Mouse (Mus musculus) ES-Bruce4 (cell line): ENCODE measurements around the gene Thbs1. TPM values are rescaled to one million over a fixed set of nuclear protein-coding genes. Genes with fewer than 3 reads are reported as not detected.
A peak's percentile ranks its signal among the peaks of the same experiment; 100 is the strongest.

Experiments used
- H3K27ac ChIP-seq: 2 replicates; pipeline ENCODE4 v1.5.1; 2012; ENCODE audit warnings: low read length, inconsistent platforms; ENCODE audit not compliant: insufficient read depth
- H3K27me3 ChIP-seq: 2 replicates; pipeline ENCODE4 v1.6.1; 2012; ENCODE audit warnings: mild to moderate bottlenecking, low read length, inconsistent platforms; ENCODE audit not compliant: control insufficient read depth, poor library complexity, insufficient read depth, severe bottlenecking
- H3K36me3 ChIP-seq: 2 replicates; pipeline ENCODE4 v1.6.1; 2012; ENCODE audit warnings: inconsistent platforms, mild to moderate bottlenecking, low read length, moderate library complexity; ENCODE audit not compliant: control insufficient read depth, poor library complexity, insufficient read depth, severe bottlenecking
- H3K4me1 ChIP-seq: one replicate; pipeline ENCODE4 v1.8.1; 2011; ENCODE audit warnings: low read length; ENCODE audit not compliant: control insufficient read depth, insufficient read depth
- H3K4me3 ChIP-seq: 2 replicates; pipeline ENCODE4 v1.5.1; 2011; ENCODE audit warnings: low read depth, mild to moderate bottlenecking, low read length
- H3K9ac ChIP-seq: 2 replicates; pipeline ENCODE4 v1.6.1; 2012; ENCODE audit warnings: low read depth, mild to moderate bottlenecking, inconsistent platforms; ENCODE audit not compliant: poor library complexity, severe bottlenecking
- H3K9me3 ChIP-seq: replicated peaks from 2 replicates; pipeline ENCODE4 v1.6.1; 2012; ENCODE audit warnings: mild to moderate bottlenecking, low read length, inconsistent platforms; ENCODE audit not compliant: control insufficient read depth, poor library complexity, insufficient read depth, severe bottlenecking
- CTCF ChIP-seq: IDR thresholded peaks from one replicate; pipeline ENCODE4 v1.8.1; 2011; ENCODE audit warnings: low read depth, low read length
- EP300 ChIP-seq: IDR thresholded peaks from 2 replicates; pipeline ENCODE4 v1.6.1; 2011; ENCODE audit warnings: low read depth, low read length; ENCODE audit not compliant: insufficient read depth
- POLR2A ChIP-seq: IDR thresholded peaks from one replicate; pipeline ENCODE4 v1.8.1; 2011; ENCODE audit warnings: low read length; ENCODE audit not compliant: insufficient read depth
- polyA plus RNA-seq: library from polyadenylated mRNA; stranded (reverse); fragments of >200 nt; gene quantifications from 2 replicates; pipeline ENCODE4 v1.2.4, GENCODE M21; 2011; ENCODE audit warnings: low read depth; ENCODE audit not compliant: missing spikeins, insufficient read depth, insufficient read length

Gene Thbs1
- 116 and 119 TPM in 2 replicates for polyA plus RNA-seq

DNA sequence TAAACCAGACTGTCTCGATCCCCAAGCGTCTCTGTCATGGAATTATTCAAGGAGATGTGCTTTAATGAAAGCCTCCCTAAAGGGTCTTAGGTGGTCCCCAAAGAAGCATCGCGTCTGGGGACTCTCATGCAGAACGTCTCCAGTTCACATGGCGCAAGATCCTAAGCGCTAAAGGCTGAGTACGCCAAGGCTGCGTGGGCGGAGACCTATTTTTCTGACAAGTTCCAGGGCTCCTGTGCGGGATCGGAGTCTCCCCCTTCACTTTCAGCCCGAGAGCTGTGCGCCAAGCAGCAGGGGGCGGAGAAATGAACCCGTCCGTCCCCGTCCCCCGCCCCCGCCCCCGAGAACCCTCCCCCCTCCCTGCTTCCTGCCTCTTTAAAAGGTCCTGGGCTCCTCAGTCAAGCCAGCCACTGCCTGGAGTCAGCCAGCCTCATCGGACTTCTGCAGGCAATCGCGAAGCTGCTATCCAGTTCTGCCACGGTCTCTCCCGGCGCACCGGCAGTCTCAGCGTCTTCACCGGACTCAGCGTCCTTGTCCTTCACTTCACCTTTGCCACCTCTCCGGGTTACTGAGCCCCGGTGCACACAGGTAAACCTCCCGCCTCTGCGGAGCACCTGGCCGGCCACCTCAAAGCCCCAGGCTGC lies at the start of gene Thbs1:
TSS of gene Thbs1 (plus strand) at position 389 of the 644 bp plus-strand sequence.
- TF ChIP-seq POLR2A, result no peak
- TF ChIP-seq CTCF, result no peak
- no peak for TF ChIP-seq EP300
- Histone ChIP-seq H3K9ac (peak within 1 kb of the TSS; percentile 32), H3K4me1 (no peaks in the 10 kb centered on the region), H3K27me3 (peaks cover 5% of the 10 kb centered on the region; the same call in 1 of the 2 replicates), H3K4me3 (peak within 1 kb of the TSS; percentile 65), H3K9me3 (peaks cover 5% of the 10 kb centered on the region; the same call in 1 of the 2 replicates), H3K36me3 (no peaks in the 10 kb centered on the region), H3K27ac (no peak within 1 kb of the TSS)

DNA sequence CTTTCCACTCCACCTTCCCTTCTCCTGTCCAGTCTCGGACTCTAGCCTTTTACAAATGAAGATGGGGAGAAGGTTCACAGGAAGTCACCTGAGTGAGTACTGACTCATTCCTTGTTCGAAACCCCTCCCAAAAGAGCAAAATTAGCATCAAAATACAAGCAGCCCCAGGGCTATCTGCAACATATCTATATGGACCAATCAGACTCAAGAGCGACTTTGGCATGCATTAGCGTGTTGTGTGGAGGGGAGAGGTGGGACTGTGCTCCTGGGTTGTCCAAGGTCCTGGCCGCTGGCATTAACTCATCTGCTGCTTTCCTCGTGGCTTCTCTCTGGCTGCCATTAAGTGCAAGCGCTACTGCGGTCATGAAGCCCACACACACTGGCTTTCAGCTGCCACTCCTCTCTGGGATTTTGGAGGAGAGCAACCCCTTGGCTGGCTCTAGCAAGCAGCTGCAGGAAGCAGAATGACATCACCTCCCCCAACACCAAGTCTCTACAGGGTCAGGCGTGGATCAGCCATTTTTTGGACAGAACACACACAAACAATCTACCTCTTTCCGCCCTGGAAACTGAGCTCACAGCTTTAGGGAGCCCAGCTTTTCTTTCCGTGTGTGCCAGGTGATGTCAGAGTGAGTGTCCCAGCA lies 47.4 kb upstream of the Thbs1 start:
- no peaks in the 10 kb centered on the region for H3K4me1 ChIP-seq
- H3K9me3 ChIP-seq, result no peaks in the 10 kb centered on the region
- no peak overlapping the region for H3K4me3 ChIP-seq
- no peaks in the 10 kb centered on the region for H3K36me3 ChIP-seq
- H3K9ac ChIP-seq, result no peak overlapping the region
- H3K27me3 ChIP-seq, result no peaks in the 10 kb centered on the region
- H3K27ac ChIP-seq, result no peak overlapping the region
- TF ChIP-seq CTCF (no peak), EP300 (no peak), POLR2A (no peak)

DNA sequence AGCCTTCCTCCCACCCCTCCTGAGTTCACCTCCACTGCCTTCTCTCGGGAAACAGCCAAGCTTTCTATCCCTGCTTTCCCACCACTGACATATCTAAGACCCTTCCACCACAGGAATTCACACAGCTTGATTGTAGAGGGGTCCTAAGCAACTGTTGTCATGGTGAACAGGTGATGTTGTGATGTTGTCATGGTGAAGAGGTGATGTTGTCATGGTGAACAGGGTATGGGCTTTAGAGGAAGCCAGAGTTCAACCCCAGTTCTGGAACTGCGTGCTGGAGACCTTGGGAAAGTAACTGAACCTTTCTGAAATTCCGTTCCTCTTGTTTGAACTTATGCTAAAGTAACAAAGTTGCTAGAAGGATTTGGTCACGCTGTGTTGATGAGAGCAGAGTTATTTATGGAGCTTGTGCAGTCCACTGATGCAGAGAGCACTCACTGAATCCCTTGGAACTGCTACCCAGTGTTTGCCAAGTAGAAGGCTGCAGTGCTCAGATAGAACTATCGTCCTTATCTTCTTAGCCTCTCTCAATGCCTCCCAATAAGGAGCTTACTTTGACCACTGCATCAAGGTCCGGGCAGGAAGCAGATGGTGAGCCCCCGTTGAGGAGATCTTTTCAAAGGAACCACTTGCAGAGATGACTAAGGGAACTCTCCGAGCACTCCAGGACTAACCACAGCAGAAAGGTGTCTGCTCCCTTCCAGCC lies 45.5 kb upstream of the Thbs1 start:
- TF ChIP-seq POLR2A (no peak), CTCF (no peak), EP300 (no peak)
- Histone ChIP-seq H3K4me1 (no peaks in the 10 kb centered on the region), H3K27ac (no peak overlapping the region), H3K27me3 (no peaks in the 10 kb centered on the region), H3K36me3 (no peaks in the 10 kb centered on the region), H3K4me3 (no peak overlapping the region), H3K9ac (no peak overlapping the region), H3K9me3 (no peaks in the 10 kb centered on the region)

GRCm38 (mm10) chr2:118069975-118070374 lies 41.7 kb upstream of the Thbs1 start:
- H3K27me3 ChIP-seq, result no peaks in the 10 kb centered on the region
- H3K4me3 ChIP-seq, result no peak overlapping the region
- no peak overlapping the region for H3K9ac ChIP-seq
- H3K9me3 ChIP-seq, result no peaks in the 10 kb centered on the region
- TF ChIP-seq CTCF, result no peak
- TF ChIP-seq EP300, result no peak
- TF ChIP-seq POLR2A, result no peak
- no peaks in the 10 kb centered on the region for H3K4me1 ChIP-seq
- H3K27ac ChIP-seq, result no peak overlapping the region
- H3K36me3 ChIP-seq, result no peaks in the 10 kb centered on the region

- no peak for TF ChIP-seq POLR2A
- no peak for TF ChIP-seq EP300
- no peak for TF ChIP-seq CTCF
- no peak overlapping the region for H3K27ac ChIP-seq
- no peaks in the 10 kb centered on the region for H3K4me1 ChIP-seq
- no peak overlapping the region for H3K9ac ChIP-seq
- no peak overlapping the region for H3K4me3 ChIP-seq
- H3K36me3 ChIP-seq, result no peaks in the 10 kb centered on the region
- no peaks in the 10 kb centered on the region for H3K27me3 ChIP-seq
- H3K9me3 ChIP-seq, result no peaks in the 10 kb centered on the region
Observed at GRCm38 (mm10) chr2:118072811-118073372, 38.8 kb upstream of the Thbs1 start.
